Mouse (Mus musculus) neural tube, postnatal 0 days (tissue): ENCODE results near the gene Alpk3. TPM values are rescaled to one million over a fixed set of nuclear protein-coding genes. Genes with fewer than 3 reads are reported as not detected.

Source experiments
- polyA plus RNA-seq: library from polyadenylated mRNA; unstranded; fragments of >200 nt; fragmentation: Nextera tagmentation; extraction: Ambion mirVana; gene quantifications from 2 replicates; pipeline ENCODE4 v1.2.1, GENCODE M21; 2015

Alpk3 gene
- 0.11 and 0.18 TPM in 2 replicates for polyA plus RNA-seq

DNA sequence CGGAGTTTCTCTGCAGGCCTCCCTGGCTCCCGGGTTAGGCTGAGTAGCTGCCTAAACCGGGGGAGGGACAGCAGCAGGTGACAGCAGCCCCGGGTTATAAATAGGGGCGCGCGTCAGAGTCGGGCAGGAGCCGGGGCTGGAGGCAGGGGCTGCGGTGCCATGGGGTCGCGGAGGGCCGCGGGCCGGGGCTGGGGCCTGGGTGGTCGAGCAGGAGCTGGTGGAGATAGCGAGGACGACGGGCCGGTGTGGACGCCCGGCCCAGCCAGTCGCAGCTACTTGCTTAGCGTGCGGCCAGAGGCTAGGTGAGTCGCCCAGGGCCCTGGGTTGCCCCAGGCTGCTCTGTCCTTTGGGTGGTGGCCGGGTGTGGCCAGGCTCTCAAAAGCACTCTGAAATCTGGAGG is at the start of gene Alpk3:
TSS of gene Alpk3 (plus strand) at position 130 of the 400 bp plus-strand sequence.

GRCm38 (mm10) chr7:81114555-81114954 is 57.2 kb downstream of the Alpk3 start, which contains the start of gene Slc28a1:
Gene Slc28a1 (plus strand): TSS chr7:81114799.

Other genes starting within 250 kb of the Alpk3 start
- 14.8 and 15.5 TPM in 2 replicates for gene Iqgap1, start 231.6 kb upstream of the Alpk3 start, polyA plus RNA-seq
- 2.1 and 2.7 TPM in 2 replicates for gene Zscan2, start 196.7 kb upstream of the Alpk3 start, polyA plus RNA-seq
- gene Wdr73, start 156.3 kb upstream of the Alpk3 start, polyA plus RNA-seq, result 26.4 and 30.6 TPM in 2 replicates
- 12.7 and 13.0 TPM in 2 replicates for gene Nmb, start 152.5 kb upstream of the Alpk3 start, polyA plus RNA-seq
- 137 and 142 TPM in 2 replicates for gene Sec11a, start 109.8 kb upstream of the Alpk3 start, polyA plus RNA-seq
- 6.3 and 6.5 TPM in 2 replicates for gene Zfp592, start 63.9 kb upstream of the Alpk3 start, polyA plus RNA-seq
- gene Slc28a1, start 57.2 kb downstream of the Alpk3 start, polyA plus RNA-seq, result 0.17 TPM in 1 of 2 replicates, not detected in the other
- gene Pde8a, start 156.0 kb downstream of the Alpk3 start, polyA plus RNA-seq, result 1.8 and 2.1 TPM in 2 replicates